Mouse (Mus musculus) c-Kit-negative CD71-positive TER-119-positive erythroid progenitor cells, embryonic 14.5 days (primary cell): ENCODE results near the gene Ciz1.
"Not testable (repeated sequence)": the region's sequence is repeated elsewhere in the genome, so short reads cannot be mapped to it uniquely, and the experiment has no call there.

ENCODE experiments used
- DNase-seq: peaks from one replicate; pipeline ENCODE4 v3.0.0-alpha.2; 2013; ENCODE audit warnings: low read depth, low spot score

The Ciz1 gene

GRCm38 (mm10) chr2:32347019-32347418 lies 5.1 kb upstream of the Ciz1 start:
- no peak for DNase-seq

GRCm38 (mm10) chr2:32348311-32348710 lies 3.8 kb upstream of the Ciz1 start:
- no peak for DNase-seq

- no peak for DNase-seq
These were observed 2.4 kb upstream of the Ciz1 start for GRCm38 (mm10) chr2:32349625-32350255.

GRCm38 (mm10) chr2:32350471-32351051 lies 1.6 kb upstream of the Ciz1 start:
- DNase-seq = no peak

- no peak for DNase-seq
These were observed 611 bp upstream of the Ciz1 start for GRCm38 (mm10) chr2:32351471-32351961.

GRCm38 (mm10) chr2:32353007-32353542 lies 948 bp downstream of the Ciz1 start, which contains the start of gene Dnm1:
Dnm1 (minus strand) TSS chr2:32353338.
- DNase-seq = peak; percentile 57

- no peak for DNase-seq
These were observed 1.7 kb downstream of the Ciz1 start for GRCm38 (mm10) chr2:32353836-32354235.

GRCm38 (mm10) chr2:32354336-32354895 lies 2.3 kb downstream of the Ciz1 start:
- DNase-seq = no peak

- DNase-seq = no peak
These were observed 4.1 kb downstream of the Ciz1 start for GRCm38 (mm10) chr2:32356216-32356615.

- no peak for DNase-seq
These were observed 5.6 kb downstream of the Ciz1 start for GRCm38 (mm10) chr2:32357710-32358109.

GRCm38 (mm10) chr2:32358381-32358780 lies 6.3 kb downstream of the Ciz1 start:
- DNase-seq = no peak

GRCm38 (mm10) chr2:32360741-32361140 lies 8.6 kb downstream of the Ciz1 start:
- DNase-seq = peak; percentile 70

GRCm38 (mm10) chr2:32361437-32361836 lies 9.3 kb downstream of the Ciz1 start:
- DNase-seq = peak; percentile 67

- DNase-seq = not testable (repeated sequence)
These were observed 10.1 kb downstream of the Ciz1 start for GRCm38 (mm10) chr2:32362274-32362673.

GRCm38 (mm10) chr2:32362817-32363340 lies 10.8 kb downstream of the Ciz1 start:
- peak; percentile 82 for DNase-seq

GRCm38 (mm10) chr2:32363376-32364106 lies 11.4 kb downstream of the Ciz1 start:
- peak; percentile 50 for DNase-seq

GRCm38 (mm10) chr2:32364121-32364520 lies 12.0 kb downstream of the Ciz1 start:
- DNase-seq = no peak

GRCm38 (mm10) chr2:32367315-32367714 lies 15.2 kb downstream of the Ciz1 start:
- DNase-seq = no peak

- DNase-seq = no peak
These were observed 22.1 kb downstream of the Ciz1 start for GRCm38 (mm10) chr2:32374191-32374590.

GRCm38 (mm10) chr2:32375317-32375940 lies 23.3 kb downstream of the Ciz1 start:
- no peak for DNase-seq

- DNase-seq = no peak
These were observed 24.8 kb downstream of the Ciz1 start for GRCm38 (mm10) chr2:32376963-32377362.
